Mouse (Mus musculus): ENCODE data around the gene Gm45015.

DNA sequence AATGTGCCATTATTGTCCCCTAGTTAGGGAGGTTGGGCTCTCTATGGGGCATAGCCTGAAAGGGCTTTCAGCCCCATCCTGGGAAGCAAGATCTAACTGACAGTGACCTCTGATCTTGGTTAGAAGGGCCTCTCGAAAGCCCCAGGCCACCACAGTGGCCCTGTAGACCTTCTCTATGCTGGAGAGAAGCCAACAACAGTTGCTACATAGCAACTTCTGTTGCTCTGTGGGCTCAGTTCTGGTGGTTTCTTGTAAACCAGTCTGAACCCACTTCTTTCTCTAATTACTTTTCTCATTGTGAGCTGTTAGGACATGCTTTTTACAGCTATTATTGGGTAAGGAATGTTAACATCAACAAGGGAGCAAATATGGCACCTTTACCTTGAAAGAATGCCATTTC is 20.1 kb upstream of the Gm45015 start:
- TF ChIP-seq CTCF (IDR thresholded peaks at IDR 0.05; ENCODE audit: low read depth): no peak
- TF ChIP-seq EP300 (IDR thresholded peaks at IDR 0.05; ENCODE audit: low read depth): no peak

Measured in heart, postnatal 0 days (tissue).